Mouse (Mus musculus) urinary bladder, postnatal 36 days (tissue): Measurements from ENCODE around the gene 2310050C09Rik.

Source experiments
- DNase-seq, 2 experiments: peaks; one replicate each; pipeline ENCODE4 v3.0.0; 2022; ENCODE audit warnings: low spot score in 2 of 2, mixed read lengths in 1 of 2

The 2310050C09Rik gene

DNA sequence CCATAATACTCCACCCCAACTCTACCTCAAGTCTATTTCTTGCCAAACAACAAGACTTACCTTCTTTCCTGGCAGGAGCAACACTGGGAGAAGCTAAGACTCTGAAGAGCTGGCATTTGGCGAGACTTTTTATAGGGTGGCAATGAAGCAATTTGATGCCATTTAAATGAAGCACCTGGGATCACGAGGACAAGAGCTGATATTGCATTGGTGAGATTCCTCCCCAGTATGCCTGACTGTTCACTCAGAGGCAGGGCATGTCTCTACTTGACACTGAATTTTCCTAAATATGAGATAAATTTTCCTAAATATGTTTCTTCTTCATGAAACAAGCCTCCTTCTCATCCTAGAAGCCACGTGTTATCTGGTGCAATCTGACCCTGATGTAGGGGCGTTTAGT lies at the start of gene 2310050C09Rik:
TSS of gene 2310050C09Rik (minus strand) at position 101 of the 400 bp plus-strand sequence.
- DNase-seq = no peak

DNA sequence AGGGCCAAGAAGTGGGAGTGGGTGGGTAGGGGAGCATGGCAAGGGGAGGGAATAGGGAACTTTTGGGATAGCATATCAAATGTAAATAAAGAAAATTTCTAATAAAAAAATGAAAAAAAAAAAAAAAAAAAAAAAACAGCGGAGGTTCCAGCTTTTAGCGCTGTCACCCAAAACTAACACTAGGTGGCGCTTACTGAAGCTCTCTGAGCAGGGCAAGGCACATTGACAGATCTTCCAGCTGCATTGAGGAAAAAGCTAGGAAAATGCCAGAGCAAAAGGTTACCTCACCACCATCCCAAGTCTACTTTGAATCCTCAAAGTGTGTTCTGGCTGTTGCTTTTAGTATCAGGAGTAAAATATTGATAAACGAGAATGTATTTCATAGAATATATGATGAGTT lies 37.6 kb upstream of the 2310050C09Rik start:
- DNase-seq = peak in 1 of 2 experiments; percentile 3

DNA sequence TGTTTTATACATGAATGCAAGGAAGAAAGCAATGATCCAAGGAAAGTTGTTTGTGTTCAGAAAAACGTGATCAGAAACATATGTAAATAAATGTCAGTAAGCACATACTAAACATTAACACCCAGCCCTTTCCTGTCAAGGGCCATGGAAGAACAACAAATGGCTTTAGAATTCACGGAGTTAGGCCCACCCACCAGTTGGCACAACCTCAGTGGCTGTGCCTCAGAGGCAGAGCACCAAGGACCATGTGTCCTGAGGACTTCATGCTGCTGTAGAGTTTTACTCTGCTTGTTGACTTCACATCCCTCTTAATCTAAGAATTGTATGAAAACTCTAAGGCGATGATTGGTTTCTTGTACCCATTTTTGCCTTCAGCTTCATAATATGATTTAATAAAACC lies 35.2 kb upstream of the 2310050C09Rik start:
- DNase-seq = no peak

DNA sequence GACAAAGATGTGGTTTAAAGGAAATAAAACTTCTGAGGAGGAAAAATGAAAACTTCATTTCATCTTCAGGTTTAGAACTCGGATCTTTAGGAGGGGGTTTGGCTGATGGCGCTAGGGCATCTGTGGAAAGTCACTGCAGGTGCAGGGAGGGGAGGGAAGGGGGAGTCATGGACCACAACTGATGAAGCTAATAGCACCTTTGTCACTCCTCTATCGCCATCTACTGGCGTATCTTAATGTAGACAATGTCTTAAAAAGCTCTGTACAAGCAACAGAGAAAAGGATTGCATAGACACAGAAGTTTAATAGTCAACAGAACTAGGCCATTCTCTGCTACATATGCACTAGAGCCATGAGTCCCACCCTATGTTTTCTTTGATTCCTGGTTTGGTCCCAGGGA lies 33.6 kb upstream of the 2310050C09Rik start:
- DNase-seq = no peak

DNA sequence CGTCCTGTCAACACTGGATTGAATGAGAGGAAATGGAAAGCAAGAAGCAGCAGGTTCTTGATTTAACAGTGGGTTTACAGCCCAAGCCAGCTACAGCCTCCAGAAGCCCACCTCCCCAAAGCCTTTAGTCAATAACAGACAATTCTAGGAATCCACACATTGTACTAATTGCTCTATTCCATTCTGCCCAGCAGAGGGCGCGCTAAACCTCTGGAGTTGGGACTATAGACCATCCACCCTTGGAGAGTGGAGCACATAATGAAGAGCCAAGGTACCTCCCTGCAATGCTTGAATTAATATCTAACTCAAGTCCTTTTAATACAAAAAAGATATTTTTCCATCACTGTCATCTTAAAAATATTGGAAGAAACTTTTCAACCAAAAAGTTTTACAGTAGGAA lies 33.0 kb upstream of the 2310050C09Rik start:
- DNase-seq = peak in 1 of 2 experiments; percentile 7

DNA sequence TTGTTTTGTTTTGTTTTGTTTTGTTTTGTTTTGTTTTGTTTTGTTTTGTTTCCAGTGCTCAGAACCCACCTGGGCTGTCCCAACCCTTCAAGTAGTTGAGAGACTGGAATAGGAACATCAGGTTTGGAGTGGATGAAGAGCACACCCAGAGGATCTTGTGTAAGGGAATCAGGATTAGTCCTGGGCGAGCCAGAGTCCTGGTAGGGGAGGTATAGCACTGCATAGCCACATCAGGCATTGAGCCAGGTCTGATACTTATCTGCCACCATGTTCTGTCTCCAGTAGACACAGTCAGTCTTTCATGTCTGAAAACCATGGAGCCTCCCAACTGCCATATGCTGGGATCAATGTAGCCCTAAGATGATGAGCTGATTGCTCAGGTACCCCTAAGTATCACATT lies 24.5 kb upstream of the 2310050C09Rik start:
- DNase-seq = no peak

DNA sequence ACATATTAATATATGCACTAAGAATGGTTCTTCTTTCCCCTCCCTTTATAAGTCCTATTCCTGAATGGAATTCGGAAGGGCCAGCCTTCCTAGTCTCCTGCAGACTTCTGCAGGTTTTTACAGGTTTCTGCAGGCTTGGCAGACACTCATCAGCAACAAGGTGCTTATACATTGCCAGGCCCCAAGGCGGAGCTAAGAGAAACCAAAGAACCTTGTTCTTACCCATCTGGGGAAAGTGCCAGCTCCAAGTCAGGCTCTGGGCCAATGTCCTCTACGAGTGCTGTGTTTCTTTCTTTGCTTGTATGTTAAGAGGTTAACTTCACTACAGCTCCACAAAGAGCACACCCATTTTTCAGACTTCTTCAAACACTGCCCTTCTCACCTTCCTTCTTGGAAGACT lies 24.0 kb upstream of the 2310050C09Rik start:
- DNase-seq = peak; percentile 12 to 13

DNA sequence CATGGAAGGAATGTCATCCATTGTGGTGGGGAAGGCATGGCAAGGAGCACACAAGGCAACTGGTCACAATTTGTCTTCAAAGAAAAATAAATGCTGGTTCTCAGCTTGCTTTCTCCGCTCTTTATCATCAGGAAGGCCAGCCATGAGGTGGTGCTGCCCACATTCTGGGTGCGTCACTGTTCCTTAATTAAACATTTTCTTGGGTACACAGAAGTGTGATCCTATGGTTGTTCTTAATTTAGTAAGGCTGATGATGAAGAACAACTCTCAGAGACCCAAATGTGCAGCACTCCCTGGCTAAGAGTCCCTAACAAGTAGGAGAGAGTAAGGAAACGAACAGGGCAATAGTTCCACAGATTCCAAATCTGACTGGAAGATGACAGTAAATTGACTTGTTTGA lies 4.2 kb upstream of the 2310050C09Rik start:
- no peak for DNase-seq

DNA sequence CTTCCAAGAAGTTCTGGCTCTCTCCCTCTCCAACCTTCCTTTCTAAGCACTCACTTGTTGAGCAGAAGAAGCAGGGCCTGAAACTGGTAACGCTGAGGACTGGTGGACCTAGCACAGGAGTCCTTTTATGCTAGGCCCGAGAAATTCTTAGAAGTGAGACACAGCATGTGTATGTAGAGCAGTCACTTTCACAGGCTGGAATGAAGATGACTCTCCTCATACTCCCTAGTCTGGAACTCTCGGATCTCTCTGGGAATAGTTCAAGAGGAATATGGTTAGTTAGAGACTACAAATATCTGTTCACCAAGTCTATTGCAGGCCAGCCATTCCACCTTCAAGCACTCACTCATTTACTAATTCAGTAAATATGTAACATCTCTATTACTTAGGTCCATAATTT lies 18.8 kb downstream of the 2310050C09Rik start, which contains the start of gene Lce1l:
TSS of gene Lce1l (minus strand) at position 101 of the 400 bp plus-strand sequence.
- no peak for DNase-seq

DNA sequence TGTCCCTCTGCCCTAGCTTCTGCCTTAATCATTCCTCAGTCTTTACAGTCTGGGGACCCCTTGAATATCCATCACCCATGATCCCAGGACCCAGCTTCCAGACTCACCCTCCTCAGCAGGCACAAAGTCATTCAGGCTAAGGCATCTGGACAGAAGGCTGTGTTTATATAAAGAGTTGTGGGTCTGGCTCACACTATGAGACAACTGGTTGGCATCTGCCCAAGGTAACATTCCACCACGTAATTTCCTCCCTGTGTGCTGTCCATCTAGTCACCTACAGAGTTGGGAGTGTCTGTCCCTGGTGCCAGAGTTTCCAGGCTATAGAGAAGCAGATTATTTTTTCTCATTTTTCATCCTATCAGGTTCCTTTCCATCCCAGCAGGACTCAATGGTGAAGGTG lies 42.9 kb downstream of the 2310050C09Rik start, which contains the start of gene Kprp:
TSS of gene Kprp (minus strand) at position 140 of the 400 bp plus-strand sequence.
- DNase-seq = no peak

DNA sequence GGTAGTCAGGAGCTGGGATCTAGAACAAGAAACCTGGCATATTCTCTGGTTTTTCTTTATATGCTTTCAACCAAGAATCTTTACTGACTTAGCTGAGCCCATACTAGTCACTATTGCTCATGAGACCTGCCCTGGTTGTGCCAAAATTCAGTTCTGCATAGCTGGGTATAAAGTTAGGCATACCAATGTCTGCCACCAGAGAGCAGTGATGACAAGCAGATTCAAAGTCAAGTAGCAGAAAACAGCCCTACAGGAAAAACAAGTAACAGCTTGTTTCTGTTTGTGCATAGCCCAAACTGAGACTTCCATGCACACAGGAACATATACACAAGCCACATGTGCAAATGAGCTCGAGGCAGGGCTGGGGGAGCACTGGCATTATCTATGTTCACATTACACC lies 44.2 kb downstream of the 2310050C09Rik start:
- DNase-seq = no peak
